Mouse (Mus musculus): ENCODE results near the gene Ptprg.

DNA sequence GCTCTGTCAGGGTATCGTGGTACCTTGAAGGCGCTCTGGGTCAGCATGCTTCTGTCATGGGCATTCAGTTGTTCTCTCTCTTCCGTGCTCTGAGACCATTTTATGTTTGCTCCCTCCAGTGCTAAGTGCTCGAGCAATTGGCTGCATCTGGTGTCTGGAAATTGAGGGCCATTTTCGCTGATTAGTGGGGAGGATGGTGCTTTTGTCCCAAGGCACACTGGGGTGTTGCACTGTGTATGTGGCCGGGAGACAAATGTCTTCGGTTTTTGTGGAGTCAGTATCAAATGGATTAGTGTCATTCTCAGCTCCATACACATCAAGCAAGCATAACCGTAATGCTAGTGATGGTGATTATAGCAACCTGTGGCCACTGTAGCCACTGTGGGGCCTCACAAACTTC is 271.6 kb downstream of the Ptprg start:
- TF ChIP-seq GABPA (IDR thresholded peaks at IDR 0.05; ENCODE audit: low read depth, low read length), result no peak
- no peak for TF ChIP-seq EP300 (IDR thresholded peaks at IDR 0.05; ENCODE audit: low read depth in 1 of 2, low read length in 2 of 2)
- no peak for TF ChIP-seq ZMIZ1 (IDR thresholded peaks at IDR 0.05; ENCODE audit: low read depth, low read length)
- no peak for TF ChIP-seq KAT2A (conservative IDR thresholded peaks at IDR 0.05; ENCODE audit: low read depth, low read length)
